Mouse (Mus musculus) MEL (cell line): ENCODE data around the gene Atp8a1. TPM values are rescaled to one million over a fixed set of nuclear protein-coding genes. Genes with fewer than 3 reads are reported as not detected.

Experiments used
- DNase-seq: peaks from one replicate; pipeline ENCODE4 v3.0.0; 2011; ENCODE audit warnings: low read depth, low spot score
- H3K27ac ChIP-seq: 2 replicates; pipeline ENCODE4 v1.5.1; 2012; ENCODE audit warnings: low read depth, mild to moderate bottlenecking, control low read depth, low read length, moderate library complexity; ENCODE audit not compliant: control insufficient read depth
- H3K27me3 ChIP-seq, 2 experiments: fragments of 150-350 bp in 1 of 2; sonication (generic) in 1 of 2; 2 replicates each; pipeline ENCODE4 v1.6.1; 2012; ENCODE audit warnings: low read length in 2 of 2, mild to moderate bottlenecking in 2 of 2, improper control_type of control experiment in 1 of 2, moderate library complexity in 1 of 2; ENCODE audit not compliant: insufficient read depth in 2 of 2, control insufficient read depth in 1 of 2
- H3K36me3 ChIP-seq, 2 experiments: 2 replicates each; pipeline ENCODE4 v1.6.1; 2012 to 2014; ENCODE audit warnings: low read length in 2 of 2, improper control_type of control experiment in 1 of 2, inconsistent platforms in 1 of 2, mild to moderate bottlenecking in 1 of 2; ENCODE audit not compliant: insufficient read depth in 2 of 2, control insufficient read depth in 1 of 2
- H3K4me1 ChIP-seq, 2 experiments: fragments of 150-350 bp in 1 of 2; sonication (generic) in 1 of 2; 2 replicates each; pipeline ENCODE4 v1.6.1; 2012; ENCODE audit warnings: low read length in 2 of 2, improper control_type of control experiment in 1 of 2, mild to moderate bottlenecking in 1 of 2; ENCODE audit not compliant: insufficient read depth in 2 of 2, control insufficient read depth in 1 of 2
- H3K4me3 ChIP-seq, 2 experiments: fragments of 150-350 bp in 1 of 2; sonication (generic) in 1 of 2; 2 replicates each; pipeline ENCODE4 v1.5.1; 2012; ENCODE audit warnings: low read depth in 2 of 2, low read length in 2 of 2, mild to moderate bottlenecking in 2 of 2, moderate library complexity in 2 of 2, control low read depth in 1 of 2, improper control_type of control experiment in 1 of 2; ENCODE audit not compliant: control insufficient read depth in 1 of 2, insufficient read depth in 1 of 2
- H3K79me2 ChIP-seq: 2 replicates; pipeline ENCODE4 v1.6.1; 2012; ENCODE audit warnings: mild to moderate bottlenecking, low read length, moderate library complexity; ENCODE audit not compliant: control insufficient read depth, poor library complexity, insufficient read depth
- H3K9ac ChIP-seq: 2 replicates; pipeline ENCODE4 v1.6.1; 2012; ENCODE audit warnings: low read depth, mild to moderate bottlenecking, control low read depth, low read length, moderate library complexity; ENCODE audit not compliant: control insufficient read depth, poor library complexity, severe bottlenecking
- H3K9me3 ChIP-seq: fragments of 150-350 bp; sonication (generic); replicated peaks from 2 replicates; pipeline ENCODE4 v1.6.1; 2012; ENCODE audit warnings: mild to moderate bottlenecking, low read length, improper control_type of control experiment, moderate library complexity; ENCODE audit not compliant: insufficient read depth
- BHLHE40 ChIP-seq: IDR thresholded peaks from 2 replicates; pipeline ENCODE4 v1.6.1; 2012; ENCODE audit warnings: low read depth, mild to moderate bottlenecking, inconsistent platforms, low read length, improper control_type of control experiment, borderline replicate concordance
- CTCF ChIP-seq, 3 experiments: IDR thresholded peaks in 2 of 3; conservative IDR thresholded peaks in 1 of 3; 2 replicates each; pipeline ENCODE4 v1.5.1; 2011 to 2012; ENCODE audit warnings: low read length in 3 of 3, low read depth in 2 of 3, mild to moderate bottlenecking in 2 of 3, improper control_type of control experiment in 1 of 3, inconsistent platforms in 1 of 3, mixed read lengths in 1 of 3, moderate library complexity in 1 of 3; ENCODE audit not compliant: control insufficient read depth in 1 of 3, insufficient read depth in 1 of 3, poor library complexity in 1 of 3, severe bottlenecking in 1 of 3
- E2F4 ChIP-seq: IDR thresholded peaks from 2 replicates; pipeline ENCODE4 v1.6.1; 2011; ENCODE audit warnings: low read depth, low read length, improper control_type of control experiment, borderline replicate concordance
- ELF1 ChIP-seq: IDR thresholded peaks from 2 replicates; pipeline ENCODE4 v1.6.1; 2014; ENCODE audit warnings: low read depth, mild to moderate bottlenecking, inconsistent platforms, low read length, improper control_type of control experiment, moderate library complexity
- ETS1 ChIP-seq: IDR thresholded peaks from 2 replicates; pipeline ENCODE4 v1.6.1; 2012; ENCODE audit warnings: low read depth, mild to moderate bottlenecking, inconsistent platforms, low read length, improper control_type of control experiment, moderate library complexity
- GATA1 ChIP-seq: IDR thresholded peaks from 2 replicates; pipeline ENCODE4 v1.6.1; 2011; ENCODE audit warnings: low read depth, low read length, improper control_type of control experiment
- HCFC1 ChIP-seq: IDR thresholded peaks from 2 replicates; pipeline ENCODE4 v1.6.1; 2012; ENCODE audit warnings: low read depth, mild to moderate bottlenecking, inconsistent platforms, low read length, improper control_type of control experiment, moderate library complexity
- KAT2A ChIP-seq: conservative IDR thresholded peaks from 2 replicates; pipeline ENCODE4 v1.6.1; 2012; ENCODE audit warnings: low read depth, low read length, improper control_type of control experiment, inconsistent platforms
- MAFK ChIP-seq: IDR thresholded peaks from 2 replicates; pipeline ENCODE4 v1.6.1; 2011; ENCODE audit warnings: low read depth, mild to moderate bottlenecking, low read length, improper control_type of control experiment, borderline replicate concordance
- MAZ ChIP-seq: IDR thresholded peaks from 2 replicates; pipeline ENCODE4 v1.6.1; 2012; ENCODE audit warnings: low read depth, mild to moderate bottlenecking, inconsistent platforms, low read length, improper control_type of control experiment
- MEF2A ChIP-seq: IDR thresholded peaks from 2 replicates; pipeline ENCODE4 v1.6.1; 2014; ENCODE audit warnings: low read depth, mild to moderate bottlenecking, inconsistent platforms, low read length, improper control_type of control experiment; ENCODE audit not compliant: poor library complexity, insufficient replicate concordance, severe bottlenecking; ENCODE audit errors: extremely low read depth
- MXI1 ChIP-seq: IDR thresholded peaks from 2 replicates; pipeline ENCODE4 v1.6.1; 2011; ENCODE audit warnings: mild to moderate bottlenecking, low read depth, low read length, improper control_type of control experiment
- MYC ChIP-seq: IDR thresholded peaks from 2 replicates; pipeline ENCODE4 v1.6.1; 2011; ENCODE audit warnings: low read depth, mild to moderate bottlenecking, low read length, improper control_type of control experiment, moderate library complexity
- NELFE ChIP-seq: IDR thresholded peaks from 2 replicates; pipeline ENCODE4 v1.6.1; 2011; ENCODE audit warnings: low read depth, low read length, improper control_type of control experiment
- POLR2A ChIP-seq, 2 experiments: IDR thresholded peaks; 2 replicates each; pipeline ENCODE4 v1.6.1; 2011 to 2012; ENCODE audit warnings: low read length in 2 of 2, mild to moderate bottlenecking in 2 of 2, control low read depth in 1 of 2, improper control_type of control experiment in 1 of 2, low read depth in 1 of 2, moderate library complexity in 1 of 2; ENCODE audit not compliant: control insufficient read depth in 1 of 2, insufficient read depth in 1 of 2, poor library complexity in 1 of 2
- POLR2AphosphoS5 ChIP-seq: IDR thresholded peaks from 2 replicates; pipeline ENCODE4 v1.6.1; 2012; ENCODE audit warnings: low read depth, borderline replicate concordance, mild to moderate bottlenecking, inconsistent platforms, low read length, moderate library complexity, mixed read lengths
- RAD21 ChIP-seq: IDR thresholded peaks from 2 replicates; pipeline ENCODE4 v1.6.1; 2011; ENCODE audit warnings: mild to moderate bottlenecking, low read depth, low read length, improper control_type of control experiment
- RCOR1 ChIP-seq: IDR thresholded peaks from 2 replicates; pipeline ENCODE4 v1.6.1; 2012; ENCODE audit warnings: low read depth, mild to moderate bottlenecking, inconsistent platforms, low read length, improper control_type of control experiment
- TAL1 ChIP-seq: IDR thresholded peaks from 2 replicates; pipeline ENCODE4 v1.6.1; 2012; ENCODE audit warnings: mild to moderate bottlenecking, inconsistent platforms, low read length, moderate library complexity, mixed read lengths
- TBP ChIP-seq: IDR thresholded peaks from 2 replicates; pipeline ENCODE4 v1.8.0; 2011; ENCODE audit warnings: low read depth, low read length, improper control_type of control experiment
- USF1 ChIP-seq: IDR thresholded peaks from 2 replicates; pipeline ENCODE4 v1.6.1; 2014; ENCODE audit warnings: low read depth, mild to moderate bottlenecking, inconsistent platforms, low read length, improper control_type of control experiment, moderate library complexity
- USF2 ChIP-seq, 2 experiments: IDR thresholded peaks; 2 replicates each; pipeline ENCODE4 v1.6.1; 2011 to 2012; ENCODE audit warnings: improper control_type of control experiment in 2 of 2, low read length in 2 of 2, borderline replicate concordance in 1 of 2, inconsistent platforms in 1 of 2, low read depth in 1 of 2, mild to moderate bottlenecking in 1 of 2; ENCODE audit not compliant: insufficient read depth in 1 of 2
- ZC3H11A ChIP-seq: IDR thresholded peaks from 2 replicates; pipeline ENCODE4 v1.6.1; 2012; ENCODE audit warnings: low read depth, mild to moderate bottlenecking, inconsistent platforms, low read length, improper control_type of control experiment
- ZMIZ1 ChIP-seq: IDR thresholded peaks from 2 replicates; pipeline ENCODE4 v1.6.1; 2012; ENCODE audit warnings: low read depth, mild to moderate bottlenecking, inconsistent platforms, low read length, improper control_type of control experiment, moderate library complexity
- ZNF384 ChIP-seq: IDR thresholded peaks from 2 replicates; pipeline ENCODE4 v1.6.1; 2012; ENCODE audit warnings: low read depth, mild to moderate bottlenecking, inconsistent platforms, low read length, improper control_type of control experiment
- polyA plus RNA-seq, 2 experiments: library from polyadenylated mRNA; stranded (reverse) in 1 of 2; unstranded in 1 of 2; fragments of >175 nt in 1 of 2; fragments of >200 nt in 1 of 2; gene quantifications; 2 replicates each; pipeline versions ENCODE4 v1.2.1 to v1.2.4; 2012; ENCODE audit warnings: low replicate concordance in 2 of 2, low read depth in 1 of 2; ENCODE audit not compliant: insufficient read length in 2 of 2, insufficient read depth in 1 of 2, missing spikeins in 1 of 2
- total RNA-seq: library from RNA; depleted of rRNA; stranded (reverse); fragments of 300-350 nt; gene quantifications from 2 replicates; pipeline ENCODE4 v1.2.3, GENCODE M21; 2012

Gene Atp8a1
- total and polyA plus RNA-seq, 3 experiments, result 18.2 to 22.1 TPM; not detected in 1

- no peak overlapping the region for H3K9ac ChIP-seq
- DNase-seq, result no peak
- no peaks in the 10 kb centered on the region for H3K79me2 ChIP-seq
- H3K9me3 ChIP-seq, result no peaks in the 10 kb centered on the region
- no peak overlapping the region for H3K27ac ChIP-seq
- no peak overlapping the region for H3K4me3 ChIP-seq
- no peaks in the 10 kb centered on the region; a peak in 2 of 4 replicates for H3K4me1 ChIP-seq
- no peaks in the 10 kb centered on the region for H3K27me3 ChIP-seq
- TF ChIP-seq E2F4 (no peak), POLR2A (IDR thresholded peaks at IDR 0.05; ENCODE audit: control insufficient read depth in 1 of 2, insufficient read depth in 1 of 2, low read depth in 1 of 2, low read length in 2 of 2, poor library complexity in 1 of 2) (no peak), USF1 (no peak), MAZ (no peak), RAD21 (no peak), RCOR1 (no peak), CTCF (IDR thresholded peaks at IDR 0.05 in 2 of 3, conservative IDR thresholded peaks at IDR 0.05 in 1 of 3; ENCODE audit: control insufficient read depth in 1 of 3, insufficient read depth in 1 of 3, low read depth in 2 of 3, low read length in 3 of 3, poor library complexity in 1 of 3, severe bottlenecking in 1 of 3) (no peak), ZMIZ1 (no peak), HCFC1 (no peak), ETS1 (no peak), MEF2A (no peak), GATA1 (no peak), ELF1 (no peak), ZNF384 (no peak), MAFK (no peak), MXI1 (no peak), BHLHE40 (no peak), NELFE (no peak), TBP (no peak)
- H3K36me3 ChIP-seq, result peaks cover 4 to 5% of the 10 kb centered on the region in 2 experiments; a peak in 3 of 4 replicates
Measured at GRCm38 (mm10) chr5:67669436-67669896, 177.8 kb downstream of the Atp8a1 start.

- no peak overlapping the region for H3K4me3 ChIP-seq
- H3K27ac ChIP-seq, result no peak overlapping the region
- H3K36me3 ChIP-seq, result peaks cover 0 to 5% of the 10 kb centered on the region in 2 experiments; a peak in 2 of 4 replicates
- no peaks in the 10 kb centered on the region for H3K9me3 ChIP-seq
- H3K4me1 ChIP-seq, result no peaks in the 10 kb centered on the region
- H3K27me3 ChIP-seq, result no peaks in the 10 kb centered on the region
- TF ChIP-seq NELFE (no peak), RCOR1 (no peak), RAD21 (no peak), USF2 (IDR thresholded peaks at IDR 0.05; ENCODE audit: borderline replicate concordance in 1 of 2, insufficient read depth in 1 of 2, low read depth in 1 of 2, low read length in 2 of 2) (no peak), MEF2A (no peak), GATA1 (no peak), POLR2A (IDR thresholded peaks at IDR 0.05; ENCODE audit: control insufficient read depth in 1 of 2, insufficient read depth in 1 of 2, low read depth in 1 of 2, low read length in 2 of 2, poor library complexity in 1 of 2) (no peak), MYC (no peak), TAL1 (no peak), KAT2A (no peak), TBP (no peak), BHLHE40 (no peak), MAFK (no peak), ZC3H11A (no peak), POLR2AphosphoS5 (no peak)
- no peak overlapping the region for H3K9ac ChIP-seq
- H3K79me2 ChIP-seq, result no peaks in the 10 kb centered on the region
- no peak for DNase-seq
Measured at GRCm38 (mm10) chr5:67662715-67663114, 184.5 kb downstream of the Atp8a1 start.
